ENCODE assay signal across 29 mouse cellular contexts in genomic region chr11:3815951-3816350, GRCm38 (mm10). TPM values are rescaled to one million over a fixed set of nuclear protein-coding genes. Genes with fewer than 3 reads are reported as not detected.
"Had no signal": no experiment of that assay in that cellular context is flagged by ENCODE, and none has a peak within 500 bp of the region (broad histone marks: within the 10 kb centered on the region; RNA-seq: fewer than 3 reads in every experiment).

No protein-coding gene starts in this region.

- DNase-seq: cerebellum, adult 2 months; cerebellum, adult 8-10 months; cerebellum, adult 9-10 months; cerebellum, adult 9-11 months; cerebellum, postnatal 10 days; cerebellum, postnatal 14 days; cerebellum, postnatal 25 days; cerebellum, postnatal 36 days; embryo, embryonic 11 days; forebrain, postnatal 0 days; gastrocnemius, adult 2 months; gastrocnemius, postnatal 10 days; gastrocnemius, postnatal 14 days; gastrocnemius, postnatal 25 days; gastrocnemius, postnatal 36 days; heart, adult 11 months; heart, adult 18-20 months had no signal

- H3K36me3 ChIP-seq: embryonic facial prominence, embryonic 10.5 days; embryonic facial prominence, embryonic 12.5 days; embryonic facial prominence, embryonic 13.5 days; embryonic facial prominence, embryonic 15.5 days; forebrain, embryonic 10.5 days; forebrain, embryonic 12.5 days; forebrain, embryonic 15.5 days had no signal

- H3K4me3 ChIP-seq: embryonic facial prominence, embryonic 10.5 days; embryonic facial prominence, embryonic 12.5 days; embryonic facial prominence, embryonic 13.5 days; embryonic facial prominence, embryonic 15.5 days; erythroblast, embryonic 14.5 days; forebrain, embryonic 10.5 days; forebrain, embryonic 12.5 days; forebrain, embryonic 13.5 days; forebrain, embryonic 15.5 days; gastrocnemius, adult 2 months had no signal

- H3K27ac ChIP-seq: embryonic facial prominence, embryonic 10.5 days; embryonic facial prominence, embryonic 12.5 days; embryonic facial prominence, embryonic 13.5 days; embryonic facial prominence, embryonic 15.5 days; forebrain, embryonic 10.5 days; forebrain, embryonic 12.5 days; forebrain, embryonic 13.5 days; forebrain, embryonic 15.5 days; gastrocnemius, adult 2 months had no signal

- H3K27me3 ChIP-seq: embryonic facial prominence, embryonic 12.5 days; embryonic facial prominence, embryonic 13.5 days; embryonic facial prominence, embryonic 15.5 days; forebrain, embryonic 12.5 days; forebrain, embryonic 13.5 days; forebrain, embryonic 15.5 days had no signal

- ATAC-seq: forebrain, embryonic 13.5 days; forebrain, embryonic 14.5 days; forebrain, embryonic 15.5 days; forebrain, embryonic 16.5 days; forebrain, postnatal 0 days had no signal

- H3K4me1 ChIP-seq: embryonic facial prominence, embryonic 15.5 days; forebrain, embryonic 12.5 days; forebrain, embryonic 13.5 days; forebrain, embryonic 15.5 days had no signal

RNA-seq across cellular contexts. Expression of gene Osbp2, which starts 47.8 kb away (rescaled TPM):
- total RNA-seq: common myeloid progenitor, adult 5-6 weeks had no signal
- polyA plus RNA-seq: erythroblast, embryonic 14.5 days had no signal
